Mouse (Mus musculus) testis, adult 2 months (tissue): ENCODE results near the gene Ift122.

ENCODE experiments used
- CTCF ChIP-seq: fragments of 200-500 bp; IDR thresholded peaks from 2 replicates; pipeline ENCODE4 v1.5.1; 2012; ENCODE audit warnings: low read depth, mild to moderate bottlenecking, inconsistent platforms, low read length, moderate library complexity; ENCODE audit not compliant: control insufficient read depth, insufficient read depth, insufficient replicate concordance
- POLR2A ChIP-seq: fragments of 200-500 bp; IDR thresholded peaks from 2 replicates; pipeline ENCODE4 v1.6.1; 2012; ENCODE audit warnings: low read depth, mild to moderate bottlenecking, inconsistent platforms, low read length, moderate library complexity; ENCODE audit not compliant: control insufficient read depth

- TF ChIP-seq CTCF: no peak
- TF ChIP-seq POLR2A: no peak
Measured at GRCm38 (mm10) chr6:115808196-115808487, 45.1 kb upstream of the Ift122 start.
